Mouse (Mus musculus) lung, postnatal 0 days (tissue): Measurements from ENCODE around the gene Syvn1. TPM values are rescaled to one million over a fixed set of nuclear protein-coding genes. Genes with fewer than 3 reads are reported as not detected.
A peak's percentile ranks its signal among the peaks of the same experiment; 100 is the strongest.

Experiments
- ATAC-seq: fragments of 200-750 bp; cut with Nextera tagmentation; 2 replicates; pipeline ENCODE4 v1.8.0; 2017; ENCODE audit warnings: moderate library complexity
- DNase-seq: peaks from one replicate; pipeline ENCODE4 v3.0.0-alpha.2; 2016; ENCODE audit warnings: low spot score
- H3K27ac ChIP-seq: fragments of 300-500 bp; sonication (generic); 2 replicates; pipeline ENCODE4 v1.5.1; 2014; ENCODE audit warnings: antibody characterized with exemption, mild to moderate bottlenecking, low read length, mixed read lengths
- H3K27me3 ChIP-seq: fragments of 300-500 bp; sonication (generic); replicated peaks from 2 replicates; pipeline ENCODE4 v1.6.1; 2014; ENCODE audit warnings: low read length, mixed read lengths; ENCODE audit not compliant: insufficient read depth
- H3K36me3 ChIP-seq: fragments of 300-500 bp; sonication (generic); 2 replicates; pipeline ENCODE4 v1.6.1; 2014; ENCODE audit warnings: low read length, mixed read lengths; ENCODE audit not compliant: insufficient read depth
- H3K4me1 ChIP-seq: fragments of 300-500 bp; sonication (generic); 2 replicates; pipeline ENCODE4 v1.6.1; 2014; ENCODE audit warnings: antibody characterized with exemption, low read depth, low read length, mixed read lengths; ENCODE audit not compliant: insufficient read depth
- H3K4me2 ChIP-seq: fragments of 300-500 bp; sonication (generic); replicated peaks from 2 replicates; pipeline ENCODE4 v1.6.1; 2014; ENCODE audit warnings: low read depth, mild to moderate bottlenecking, low read length, moderate library complexity, mixed read lengths
- H3K4me3 ChIP-seq: fragments of 300-500 bp; sonication (generic); 2 replicates; pipeline ENCODE4 v1.5.1; 2014; ENCODE audit warnings: low read depth, low read length
- H3K9ac ChIP-seq: fragments of 300-500 bp; sonication (generic); replicated peaks from 2 replicates; pipeline ENCODE4 v1.6.1; 2014; ENCODE audit warnings: low read depth, mild to moderate bottlenecking
- H3K9me3 ChIP-seq: fragments of 300-500 bp; sonication (generic); 2 replicates; pipeline ENCODE4 v1.6.1; 2016; ENCODE audit warnings: low read length, mixed read lengths
- CTCF ChIP-seq: IDR thresholded peaks from 2 replicates; pipeline ENCODE4 v1.5.1; 2016; ENCODE audit warnings: antibody characterized with exemption, mild to moderate bottlenecking
- EP300 ChIP-seq: IDR thresholded peaks from 2 replicates; pipeline ENCODE4 v1.6.1; 2016; ENCODE audit warnings: antibody characterized with exemption, mild to moderate bottlenecking, control low read depth
- WGBS: fragments of 180-500 bp; shearing (Covaris S2); extraction: QIAGEN DNeasy Blood & Tissue Kit; methylation state at CpG from one replicate; pipeline ENCODE4 v1.1.7; 2014; 5-methylcytosine and 5-hydroxymethylcytosine counted together
- polyA plus RNA-seq: library from polyadenylated mRNA; unstranded; fragments of >200 nt; fragmentation: Nextera tagmentation; extraction: Ambion mirVana; gene quantifications from 2 replicates; pipeline ENCODE4 v1.2.1, GENCODE M21; 2015

Gene Syvn1
- polyA plus RNA-seq, 1 experiment from 2014 or later = 16.3 TPM

GRCm38 (mm10) chr19:6063081-6063480 lies 16.7 kb downstream of the Syvn1 start:
- ATAC-seq (no peak), DNase-seq (no peak)
- WGBS = 93% methylated on average over 6 of the region's 6 CpGs
- Histone ChIP-seq H3K4me3 (no peak overlapping the region), H3K9ac (no peak overlapping the region), H3K36me3 (no peaks in the 10 kb centered on the region), H3K9me3 (no peaks in the 10 kb centered on the region), H3K4me1 (peaks cover 19% of the 10 kb centered on the region), H3K4me2 (no peak overlapping the region), H3K27ac (no peak overlapping the region), H3K27me3 (no peaks in the 10 kb centered on the region)
- no peak for TF ChIP-seq EP300

- 22% methylated on average over 5 of the region's 5 CpGs for WGBS
- H3K9me3 ChIP-seq = no peaks in the 10 kb centered on the region
- peak overlapping the region; percentile 77 for H3K4me2 ChIP-seq
- ATAC-seq (no peak), DNase-seq (no peak)
- H3K27ac ChIP-seq = no peak overlapping the region
- TF ChIP-seq EP300 = no peak
- no peak for TF ChIP-seq CTCF
- peak overlapping the region; percentile 27; the same call in 1 of the 2 replicates for H3K9ac ChIP-seq
- H3K27me3 ChIP-seq = no peaks in the 10 kb centered on the region
- H3K4me3 ChIP-seq = peak overlapping the region; percentile 37
- H3K4me1 ChIP-seq = peaks cover 19% of the 10 kb centered on the region
- H3K36me3 ChIP-seq = peaks cover 12% of the 10 kb centered on the region; the same call in 1 of the 2 replicates
These were observed 20.2 kb downstream of the Syvn1 start for GRCm38 (mm10) chr19:6066571-6066970.

GRCm38 (mm10) chr19:6067011-6067723 lies 20.8 kb downstream of the Syvn1 start:
- ATAC-seq (peak; percentile 78), DNase-seq (peak; percentile 86)
- 1% methylated on average over 30 of the region's 30 CpGs for WGBS
- peaks cover 13% of the 10 kb centered on the region for H3K4me1 ChIP-seq
- no peaks in the 10 kb centered on the region for H3K9me3 ChIP-seq
- H3K9ac ChIP-seq = peak overlapping the region; percentile 27
- H3K27ac ChIP-seq = peak overlapping the region; percentile 29
- no peaks in the 10 kb centered on the region for H3K27me3 ChIP-seq
- H3K36me3 ChIP-seq = peaks cover 12% of the 10 kb centered on the region; the same call in 1 of the 2 replicates
- H3K4me3 ChIP-seq = peak overlapping the region; percentile 37
- peak overlapping the region; percentile 77 for H3K4me2 ChIP-seq
- TF ChIP-seq CTCF (peak; percentile 91), EP300 (no peak)

- Histone ChIP-seq H3K4me1 (peaks cover 11% of the 10 kb centered on the region), H3K9ac (peak within 1 kb of the TSS; percentile 27), H3K36me3 (peaks cover 12% of the 10 kb centered on the region; the same call in 1 of the 2 replicates), H3K9me3 (no peaks in the 10 kb centered on the region), H3K27ac (peak within 1 kb of the TSS; percentile 29), H3K27me3 (no peaks in the 10 kb centered on the region), H3K4me3 (peak within 1 kb of the TSS; percentile 37), H3K4me2 (peak within 1 kb of the TSS; percentile 77)
- TF ChIP-seq EP300 (no peak), CTCF (peak; percentile 15; the same call in 1 of the 2 replicates)
- DNase-seq (peak; percentile 92), ATAC-seq (peak; percentile 94)
- 9% methylated on average over 33 of the region's 33 CpGs for WGBS
These were observed 21.5 kb downstream of the Syvn1 start, which contains the start of gene Tm7sf2 for GRCm38 (mm10) chr19:6067724-6068415. Tm7sf2 (minus strand) TSS chr19:6068373.

DNA sequence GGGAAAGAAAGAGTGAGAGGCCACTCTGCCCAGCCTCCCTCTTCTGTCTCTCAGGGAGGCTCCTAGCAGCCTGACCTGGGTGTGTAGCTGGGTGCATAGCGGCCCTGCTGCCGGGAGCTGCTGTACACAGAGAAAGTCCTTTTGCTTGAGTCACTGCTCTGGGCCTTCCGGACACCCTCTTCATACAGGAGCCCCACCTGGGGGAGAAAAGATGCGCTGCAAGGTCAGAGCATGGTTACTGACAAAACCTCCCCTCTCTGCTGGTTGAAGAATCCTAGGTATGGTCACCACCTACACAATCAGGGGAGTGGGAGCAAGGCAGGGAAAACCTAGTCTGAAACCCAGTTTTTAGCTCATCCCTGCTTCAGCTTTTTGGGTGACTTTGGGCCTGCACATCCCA lies 22.6 kb downstream of the Syvn1 start:
- no peak for TF ChIP-seq EP300
- no peak for TF ChIP-seq CTCF
- Histone ChIP-seq H3K36me3 (peaks cover 12% of the 10 kb centered on the region; the same call in 1 of the 2 replicates), H3K27ac (no peak overlapping the region), H3K27me3 (no peaks in the 10 kb centered on the region), H3K4me1 (peaks cover 11% of the 10 kb centered on the region), H3K4me3 (no peak overlapping the region), H3K9me3 (no peaks in the 10 kb centered on the region), H3K4me2 (no peak overlapping the region), H3K9ac (no peak overlapping the region)
- DNase-seq (no peak), ATAC-seq (no peak)
- 69% methylated on average over 4 of the region's 4 CpGs for WGBS

DNA sequence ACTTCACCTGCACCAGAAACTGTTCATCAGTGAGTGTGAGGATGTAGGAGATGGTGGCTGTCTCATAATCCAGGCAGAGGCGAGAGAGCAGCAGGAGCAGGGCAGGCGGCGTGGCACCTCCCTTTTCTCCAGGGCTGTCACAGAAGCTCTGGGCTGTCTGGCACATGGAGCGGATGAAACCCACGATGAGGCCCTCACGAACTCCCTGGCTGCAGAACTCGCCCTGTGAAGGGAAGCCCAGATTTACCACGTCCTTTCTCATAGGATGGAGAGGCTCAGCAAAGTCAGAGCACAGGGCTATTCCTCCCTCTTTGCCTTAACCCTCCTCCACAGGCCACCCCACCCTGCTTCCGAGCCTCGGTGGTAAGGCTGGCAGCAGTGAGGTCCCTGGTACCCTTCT lies 23.5 kb downstream of the Syvn1 start:
- Histone ChIP-seq H3K4me1 (peaks cover 11% of the 10 kb centered on the region), H3K36me3 (peaks cover 12% of the 10 kb centered on the region; the same call in 1 of the 2 replicates), H3K9me3 (no peaks in the 10 kb centered on the region), H3K27ac (no peak overlapping the region), H3K4me3 (no peak overlapping the region), H3K4me2 (no peak overlapping the region), H3K27me3 (no peaks in the 10 kb centered on the region), H3K9ac (no peak overlapping the region)
- WGBS = 89% methylated on average over 10 of the region's 10 CpGs
- no peak for ATAC-seq
- DNase-seq = no peak
- no peak for TF ChIP-seq CTCF
- TF ChIP-seq EP300 = no peak
